Mouse (Mus musculus) MEL (cell line): Measurements from ENCODE around the gene Mob3b. TPM values are rescaled to one million over a fixed set of nuclear protein-coding genes. Genes with fewer than 3 reads are reported as not detected.

Experiments used
- DNase-seq: peaks from one replicate; pipeline ENCODE4 v3.0.0; 2011; ENCODE audit warnings: low read depth, low spot score
- H3K27ac ChIP-seq: 2 replicates; pipeline ENCODE4 v1.5.1; 2012; ENCODE audit warnings: low read depth, mild to moderate bottlenecking, control low read depth, low read length, moderate library complexity; ENCODE audit not compliant: control insufficient read depth
- H3K27me3 ChIP-seq, 2 experiments: fragments of 150-350 bp in 1 of 2; sonication (generic) in 1 of 2; 2 replicates each; pipeline ENCODE4 v1.6.1; 2012; ENCODE audit warnings: low read length in 2 of 2, mild to moderate bottlenecking in 2 of 2, improper control_type of control experiment in 1 of 2, moderate library complexity in 1 of 2; ENCODE audit not compliant: insufficient read depth in 2 of 2, control insufficient read depth in 1 of 2
- H3K36me3 ChIP-seq, 2 experiments: 2 replicates each; pipeline ENCODE4 v1.6.1; 2012 to 2014; ENCODE audit warnings: low read length in 2 of 2, improper control_type of control experiment in 1 of 2, inconsistent platforms in 1 of 2, mild to moderate bottlenecking in 1 of 2; ENCODE audit not compliant: insufficient read depth in 2 of 2, control insufficient read depth in 1 of 2
- H3K4me1 ChIP-seq, 2 experiments: fragments of 150-350 bp in 1 of 2; sonication (generic) in 1 of 2; 2 replicates each; pipeline ENCODE4 v1.6.1; 2012; ENCODE audit warnings: low read length in 2 of 2, improper control_type of control experiment in 1 of 2, mild to moderate bottlenecking in 1 of 2; ENCODE audit not compliant: insufficient read depth in 2 of 2, control insufficient read depth in 1 of 2
- H3K4me3 ChIP-seq, 2 experiments: fragments of 150-350 bp in 1 of 2; sonication (generic) in 1 of 2; 2 replicates each; pipeline ENCODE4 v1.5.1; 2012; ENCODE audit warnings: low read depth in 2 of 2, low read length in 2 of 2, mild to moderate bottlenecking in 2 of 2, moderate library complexity in 2 of 2, control low read depth in 1 of 2, improper control_type of control experiment in 1 of 2; ENCODE audit not compliant: control insufficient read depth in 1 of 2, insufficient read depth in 1 of 2
- H3K79me2 ChIP-seq: 2 replicates; pipeline ENCODE4 v1.6.1; 2012; ENCODE audit warnings: mild to moderate bottlenecking, low read length, moderate library complexity; ENCODE audit not compliant: control insufficient read depth, poor library complexity, insufficient read depth
- H3K9ac ChIP-seq: 2 replicates; pipeline ENCODE4 v1.6.1; 2012; ENCODE audit warnings: low read depth, mild to moderate bottlenecking, control low read depth, low read length, moderate library complexity; ENCODE audit not compliant: control insufficient read depth, poor library complexity, severe bottlenecking
- H3K9me3 ChIP-seq: fragments of 150-350 bp; sonication (generic); replicated peaks from 2 replicates; pipeline ENCODE4 v1.6.1; 2012; ENCODE audit warnings: mild to moderate bottlenecking, low read length, improper control_type of control experiment, moderate library complexity; ENCODE audit not compliant: insufficient read depth
- CTCF ChIP-seq, 3 experiments: IDR thresholded peaks in 2 of 3; conservative IDR thresholded peaks in 1 of 3; 2 replicates each; pipeline ENCODE4 v1.5.1; 2011 to 2012; ENCODE audit warnings: low read length in 3 of 3, low read depth in 2 of 3, mild to moderate bottlenecking in 2 of 3, improper control_type of control experiment in 1 of 3, inconsistent platforms in 1 of 3, mixed read lengths in 1 of 3, moderate library complexity in 1 of 3; ENCODE audit not compliant: control insufficient read depth in 1 of 3, insufficient read depth in 1 of 3, poor library complexity in 1 of 3, severe bottlenecking in 1 of 3
- E2F4 ChIP-seq: IDR thresholded peaks from 2 replicates; pipeline ENCODE4 v1.6.1; 2011; ENCODE audit warnings: low read depth, low read length, improper control_type of control experiment, borderline replicate concordance
- EP300 ChIP-seq, 2 experiments: IDR thresholded peaks; 2 replicates each; pipeline ENCODE4 v1.6.1; 2011; ENCODE audit warnings: improper control_type of control experiment in 2 of 2, low read length in 2 of 2, low read depth in 1 of 2, mild to moderate bottlenecking in 1 of 2
- GABPA ChIP-seq: IDR thresholded peaks from 2 replicates; pipeline ENCODE4 v1.6.1; 2012; ENCODE audit warnings: low read depth, mild to moderate bottlenecking, inconsistent platforms, low read length, improper control_type of control experiment, moderate library complexity
- MAFK ChIP-seq: IDR thresholded peaks from 2 replicates; pipeline ENCODE4 v1.6.1; 2011; ENCODE audit warnings: low read depth, mild to moderate bottlenecking, low read length, improper control_type of control experiment, borderline replicate concordance
- MYB ChIP-seq: IDR thresholded peaks from 2 replicates; pipeline ENCODE4 v1.6.1; 2011; ENCODE audit warnings: mild to moderate bottlenecking, low read depth, low read length, improper control_type of control experiment
- MYC ChIP-seq: IDR thresholded peaks from 2 replicates; pipeline ENCODE4 v1.6.1; 2011; ENCODE audit warnings: low read depth, mild to moderate bottlenecking, low read length, improper control_type of control experiment, moderate library complexity
- POLR2A ChIP-seq, 2 experiments: IDR thresholded peaks; 2 replicates each; pipeline ENCODE4 v1.6.1; 2011 to 2012; ENCODE audit warnings: low read length in 2 of 2, mild to moderate bottlenecking in 2 of 2, control low read depth in 1 of 2, improper control_type of control experiment in 1 of 2, low read depth in 1 of 2, moderate library complexity in 1 of 2; ENCODE audit not compliant: control insufficient read depth in 1 of 2, insufficient read depth in 1 of 2, poor library complexity in 1 of 2
- POLR2AphosphoS5 ChIP-seq: IDR thresholded peaks from 2 replicates; pipeline ENCODE4 v1.6.1; 2012; ENCODE audit warnings: low read depth, borderline replicate concordance, mild to moderate bottlenecking, inconsistent platforms, low read length, moderate library complexity, mixed read lengths
- RCOR1 ChIP-seq: IDR thresholded peaks from 2 replicates; pipeline ENCODE4 v1.6.1; 2012; ENCODE audit warnings: low read depth, mild to moderate bottlenecking, inconsistent platforms, low read length, improper control_type of control experiment
- TCF12 ChIP-seq: IDR thresholded peaks from 2 replicates; pipeline ENCODE4 v1.6.1; 2014; ENCODE audit warnings: low read depth, mild to moderate bottlenecking, inconsistent platforms, low read length, improper control_type of control experiment, moderate library complexity
- USF2 ChIP-seq, 2 experiments: IDR thresholded peaks; 2 replicates each; pipeline ENCODE4 v1.6.1; 2011 to 2012; ENCODE audit warnings: improper control_type of control experiment in 2 of 2, low read length in 2 of 2, borderline replicate concordance in 1 of 2, inconsistent platforms in 1 of 2, low read depth in 1 of 2, mild to moderate bottlenecking in 1 of 2; ENCODE audit not compliant: insufficient read depth in 1 of 2
- ZKSCAN1 ChIP-seq: IDR thresholded peaks from 2 replicates; pipeline ENCODE4 v1.6.1; 2012; ENCODE audit warnings: low read depth, mild to moderate bottlenecking, inconsistent platforms, low read length, improper control_type of control experiment, moderate library complexity
- ZNF384 ChIP-seq: IDR thresholded peaks from 2 replicates; pipeline ENCODE4 v1.6.1; 2012; ENCODE audit warnings: low read depth, mild to moderate bottlenecking, inconsistent platforms, low read length, improper control_type of control experiment
- polyA plus RNA-seq, 2 experiments: library from polyadenylated mRNA; stranded (reverse) in 1 of 2; unstranded in 1 of 2; fragments of >175 nt in 1 of 2; fragments of >200 nt in 1 of 2; gene quantifications; 2 replicates each; pipeline versions ENCODE4 v1.2.1 to v1.2.4; 2012; ENCODE audit warnings: low replicate concordance in 2 of 2, low read depth in 1 of 2; ENCODE audit not compliant: insufficient read length in 2 of 2, insufficient read depth in 1 of 2, missing spikeins in 1 of 2
- total RNA-seq: library from RNA; depleted of rRNA; stranded (reverse); fragments of 300-350 nt; gene quantifications from 2 replicates; pipeline ENCODE4 v1.2.3, GENCODE M21; 2012

Gene Mob3b
- total and polyA plus RNA-seq, 3 experiments, result 3.8 to 4.2 TPM; not detected in 1

- DNase-seq, result no peak
- no peaks in the 10 kb centered on the region; the same call in 1 of the 2 replicates for H3K79me2 ChIP-seq
- TF ChIP-seq MYB, result no peak
- TF ChIP-seq USF2 (IDR thresholded peaks at IDR 0.05; ENCODE audit: borderline replicate concordance in 1 of 2, insufficient read depth in 1 of 2, low read depth in 1 of 2, low read length in 2 of 2), result no peak
- no peak for TF ChIP-seq POLR2A (IDR thresholded peaks at IDR 0.05; ENCODE audit: control insufficient read depth in 1 of 2, insufficient read depth in 1 of 2, low read depth in 1 of 2, low read length in 2 of 2, poor library complexity in 1 of 2)
- TF ChIP-seq EP300 (IDR thresholded peaks at IDR 0.05; ENCODE audit: low read depth in 1 of 2, low read length in 2 of 2), result no peak
- TF ChIP-seq GABPA, result no peak
- no peak for TF ChIP-seq MYC
- no peak for TF ChIP-seq MAFK
These were observed 6.6 kb downstream of the Mob3b start for GRCm38 (mm10) chr4:35150706-35151105.

GRCm38 (mm10) chr4:35148326-35148725 is 9.0 kb downstream of the Mob3b start:
- H3K36me3 ChIP-seq, result peaks cover 0 to 3% of the 10 kb centered on the region in 2 experiments; a peak in 1 of 4 replicates
- TF ChIP-seq RCOR1, result no peak
- TF ChIP-seq E2F4, result no peak
- TF ChIP-seq POLR2AphosphoS5, result no peak
- no peak for TF ChIP-seq EP300 (IDR thresholded peaks at IDR 0.05; ENCODE audit: low read depth in 1 of 2, low read length in 2 of 2)
- no peak for TF ChIP-seq USF2 (IDR thresholded peaks at IDR 0.05; ENCODE audit: borderline replicate concordance in 1 of 2, insufficient read depth in 1 of 2, low read depth in 1 of 2, low read length in 2 of 2)
- TF ChIP-seq CTCF (IDR thresholded peaks at IDR 0.05 in 2 of 3, conservative IDR thresholded peaks at IDR 0.05 in 1 of 3; ENCODE audit: control insufficient read depth in 1 of 3, insufficient read depth in 1 of 3, low read depth in 2 of 3, low read length in 3 of 3, poor library complexity in 1 of 3, severe bottlenecking in 1 of 3), result no peak
- no peak for TF ChIP-seq MAFK
- no peak for TF ChIP-seq MYC
- TF ChIP-seq ZNF384, result no peak
- no peak for TF ChIP-seq TCF12
- TF ChIP-seq ZKSCAN1, result no peak
- no peaks in the 10 kb centered on the region for H3K9me3 ChIP-seq
- no peak for DNase-seq
- no peak overlapping the region for H3K9ac ChIP-seq
- H3K4me3 ChIP-seq, result no peak overlapping the region
- no peaks in the 10 kb centered on the region; the same call in 1 of the 2 replicates for H3K79me2 ChIP-seq
- H3K27me3 ChIP-seq, result no peaks in the 10 kb centered on the region
- no peaks in the 10 kb centered on the region for H3K4me1 ChIP-seq
- no peak overlapping the region for H3K27ac ChIP-seq

More at GRCm38 (mm10) chr4:35150706-35151105, 6.6 kb downstream of the Mob3b start:
- no peak overlapping the region for H3K4me3 ChIP-seq
- H3K9ac ChIP-seq, result no peak overlapping the region
- H3K27ac ChIP-seq, result no peak overlapping the region
- H3K36me3 ChIP-seq, result peaks cover 0 to 3% of the 10 kb centered on the region in 2 experiments; a peak in 1 of 4 replicates
- no peaks in the 10 kb centered on the region for H3K27me3 ChIP-seq
- no peaks in the 10 kb centered on the region for H3K9me3 ChIP-seq
- peaks cover 0 to 2% of the 10 kb centered on the region in 2 experiments; a peak in 1 of 4 replicates for H3K4me1 ChIP-seq
